ENCODE assay signal across 10 mouse cellular contexts in the genomic region with DNA sequence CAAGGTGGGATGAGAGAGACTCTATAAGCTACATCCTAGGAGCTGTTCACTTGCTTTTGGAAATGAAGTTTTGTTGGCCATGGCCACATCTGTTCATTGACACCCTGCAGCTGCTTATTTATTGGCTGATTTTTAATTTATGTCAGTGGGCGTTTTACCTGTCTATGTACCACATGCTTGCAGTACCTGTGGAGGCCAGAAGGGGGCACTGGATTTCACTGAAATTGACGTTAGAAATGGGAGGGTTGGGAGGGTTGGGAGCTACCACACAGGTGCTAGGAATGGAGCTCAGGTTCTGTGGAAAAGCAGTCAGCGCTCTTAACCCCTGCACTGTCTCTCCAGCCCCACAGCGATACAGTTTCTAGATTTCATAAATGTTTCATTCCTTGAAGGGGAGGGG.
A peak's percentile ranks its signal among the peaks of the same experiment; 100 is the strongest.
DNase-seq lines count a peak whose midpoint lies in the region; ATAC-seq and TF ChIP-seq lines count a peak whose summit lies in the region.
"Had no signal": no experiment of that assay in that cellular context is flagged by ENCODE, and none has a peak within 500 bp of the region (broad histone marks: within the 10 kb centered on the region; RNA-seq: fewer than 3 reads in every experiment).

No protein-coding gene starts in this region.

- H3K4me3 ChIP-seq in layer of hippocampus, adult 2 months: no peak overlapping the region
- H3K4me3 ChIP-seq in liver, embryonic 14.5 days (ENCODE audit: insufficient read depth in 1 of 2, low read depth in 2 of 2, low read length in 2 of 2): no peak overlapping the region

- TF ChIP-seq EP300 in liver, embryonic 14.5 days (IDR thresholded peaks at IDR 0.05; ENCODE audit: low read depth): no peak

- no peak overlapping the region for H3K4me2 ChIP-seq in liver, embryonic 14.5 days (ENCODE audit: low read depth)

- no peaks in the 10 kb centered on the region for H3K36me3 ChIP-seq in liver, embryonic 14.5 days (replicated peaks; ENCODE audit: control insufficient read depth, insufficient read depth, low read depth)

- no peaks in the 10 kb centered on the region for H3K9me3 ChIP-seq in liver, embryonic 14.5 days (ENCODE audit: control insufficient read depth, low read length)

- no peak for ATAC-seq in liver, embryonic 14.5 days (ENCODE audit: insufficient read depth)

- H3K27ac ChIP-seq in layer of hippocampus, adult 2 months: no peak overlapping the region
- no peak overlapping the region for H3K27ac ChIP-seq in liver, embryonic 14.5 days

- no peaks in the 10 kb centered on the region for H3K27me3 ChIP-seq in liver, embryonic 14.5 days (ENCODE audit: control insufficient read depth, insufficient read depth, low read length)

- H3K4me1 ChIP-seq in liver, embryonic 14.5 days (replicated peaks; ENCODE audit: control insufficient read depth in 2 of 2, insufficient read depth in 2 of 2, low read length in 1 of 2): no peaks in the 10 kb centered on the region

- no peak overlapping the region for H3K9ac ChIP-seq in liver, embryonic 14.5 days (replicated peaks)

- peak; percentile 70 for TF ChIP-seq CTCF in layer of hippocampus, adult 2 months (conservative IDR thresholded peaks at IDR 0.05)
- peak; percentile 69 for TF ChIP-seq CTCF in liver, embryonic 14.5 days (IDR thresholded peaks at IDR 0.05; ENCODE audit: low read depth)

- peak; percentile 32 for DNase-seq in adrenal gland, postnatal 14 days
- no peak for DNase-seq in adrenal gland, postnatal 4 days (ENCODE audit: low spot score in 2 of 2)
- no peak for DNase-seq in layer of hippocampus, adult 2 months (ENCODE audit: low spot score in 2 of 2)
- no peak for DNase-seq in layer of hippocampus, adult 11-12 months (ENCODE audit: low spot score)
- DNase-seq in R1 (ENCODE audit: low read depth, low spot score): peak; percentile 89
- DNase-seq in liver, embryonic 14.5 days (ENCODE audit: low read depth in 3 of 3, low spot score in 3 of 3): peak in 1 of 3 experiments; percentile 6
- DNase-seq in frontal cortex, postnatal 36 days (ENCODE audit: low spot score in 2 of 2): no peak
- no peak for DNase-seq in spleen, postnatal 36 days (ENCODE audit: low spot score in 2 of 2)
- DNase-seq: gastrocnemius, postnatal 25 days; layer of hippocampus, adult 9-11 months had no signal

- 42% methylated on average over 4 of the region's 4 CpGs for WGBS in liver, embryonic 14.5 days (ENCODE audit: insufficient replicate concordance)

Comparison
In these comparisons a context has a peak if more than half of its experiments do, and no peak if none do; other contexts are left out.
1. DNase-seq: peak in adrenal gland, postnatal 14 days (single experiment) and R1 (single experiment); none in adrenal gland, postnatal 4 days (0 of 2), layer of hippocampus, adult 2 months (0 of 2), layer of hippocampus, adult 11-12 months (single experiment), frontal cortex, postnatal 36 days (0 of 2) and spleen, postnatal 36 days (0 of 2).